Mouse (Mus musculus): ENCODE data around the gene Abhd2.

- TF ChIP-seq CTCF (IDR thresholded peaks at IDR 0.05; ENCODE audit: low read depth, low read length) = no peak
- no peak for TF ChIP-seq EP300 (IDR thresholded peaks at IDR 0.05; ENCODE audit: insufficient read depth, low read depth, low read length)
- TF ChIP-seq POLR2A (IDR thresholded peaks at IDR 0.05; ENCODE audit: insufficient read depth, low read length) = no peak
Measured at GRCm38 (mm10) chr7:79241931-79242625, 30.9 kb upstream of the Abhd2 start.
